Mouse (Mus musculus) embryonic fibroblast, embryonic 13.5 days (primary cell): ENCODE measurements around the gene Coq4.

Source experiments
- CTCF ChIP-seq: IDR thresholded peaks from 2 replicates; pipeline ENCODE4 v1.5.1; 2011; ENCODE audit warnings: mild to moderate bottlenecking, control low read depth, low read length, moderate library complexity, borderline replicate concordance; ENCODE audit not compliant: insufficient read depth
- POLR2A ChIP-seq: IDR thresholded peaks from 2 replicates; pipeline ENCODE4 v1.6.1; 2011; ENCODE audit warnings: low read depth, mild to moderate bottlenecking, control low read depth, low read length, moderate library complexity

GRCm38 (mm10) chr2:29767976-29768709, 19.1 kb upstream of the Coq4 start:
- TF ChIP-seq CTCF, result no peak
- no peak for TF ChIP-seq POLR2A
